Mouse (Mus musculus) megakaryocyte, embryonic 14.5 days (primary cell): ENCODE results near the gene Foxp2.

Experiments used
- FLI1 ChIP-seq: IDR thresholded peaks from 2 replicates; pipeline ENCODE4 v1.6.1; 2012; ENCODE audit warnings: low read length, inconsistent platforms, mixed read lengths
- GATA1 ChIP-seq: IDR thresholded peaks from 3 replicates; pipeline ENCODE4 v1.6.1; 2012; ENCODE audit warnings: mixed read lengths, low read length, inconsistent platforms, borderline replicate concordance

- TF ChIP-seq GATA1, result no peak
- no peak for TF ChIP-seq FLI1
Measured at GRCm38 (mm10) chr6:14915066-14915465, 13.9 kb downstream of the Foxp2 start.
